8 mouse cellular contexts compared by ENCODE assay signal in the genomic region with DNA sequence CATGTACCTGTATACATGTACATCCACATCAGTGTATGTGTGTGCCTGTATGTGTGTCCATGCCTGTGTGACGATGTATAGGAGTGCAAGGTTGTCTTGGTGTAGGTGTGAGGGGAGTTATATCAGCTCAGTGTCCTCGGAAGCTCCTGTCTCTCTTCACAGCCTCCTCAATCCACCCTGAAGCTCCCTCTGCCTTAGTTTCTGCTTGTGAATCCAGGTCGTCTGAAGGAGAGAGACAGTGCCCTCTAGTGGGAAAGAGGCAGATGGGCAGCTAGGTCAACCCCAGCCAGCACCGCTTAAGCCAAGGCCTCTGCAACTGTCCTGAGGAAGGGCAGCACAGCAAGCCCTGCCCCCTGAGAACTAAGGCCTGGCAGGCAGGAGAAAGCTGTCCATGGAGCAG. TPM values are rescaled to one million over a fixed set of nuclear protein-coding genes. Genes with fewer than 3 reads are reported as not detected.
DNase-seq lines count a peak whose midpoint lies in the region; ATAC-seq lines count a peak whose summit lies in the region.

No protein-coding gene starts in this region.

- 0 out of 2 replicates have a peak, but pooled peaks cover 3% of the 10 kb centered on the region for H3K4me1 ChIP-seq in heart, embryonic 15.5 days (replicated peaks)

- peak; percentile 43 for DNase-seq in gastrocnemius, postnatal 10 days
- DNase-seq in gastrocnemius, postnatal 4 days (ENCODE audit: low spot score in 2 of 2) = no peak
- DNase-seq in NIH3T3 (ENCODE audit: low read depth) = peak; percentile 88
- peak; percentile 61 for DNase-seq in kidney, postnatal 14 days
- peak; percentile 57 for DNase-seq in right cerebral cortex, postnatal 25 days

- H3K4me3 ChIP-seq in heart, embryonic 15.5 days = no peak overlapping the region

- peaks cover 26% of the 10 kb centered on the region for H3K27me3 ChIP-seq in heart, embryonic 15.5 days

- H3K36me3 ChIP-seq in heart, embryonic 15.5 days = no peaks in the 10 kb centered on the region

- WGBS in heart, embryonic 15.5 days = 8% methylated on average over 4 of the region's 4 CpGs

- ATAC-seq in common myeloid progenitor, adult 5-6 weeks (replicated peaks; ENCODE audit: low read depth, poor library complexity, severe bottlenecking) = peak; percentile 81
- 0 out of 2 replicates have a peak, but pooled peaks have one; percentile 22 for ATAC-seq in heart, embryonic 15.5 days (replicated peaks; ENCODE audit: insufficient number of reproducible peaks, insufficient read depth, low FRiP score, low read depth)
- ATAC-seq in megakaryocyte progenitor cell, adult 5-6 weeks (replicated peaks; ENCODE audit: poor library complexity) = peak; percentile 85

- H3K9ac ChIP-seq in heart, embryonic 15.5 days = no peak overlapping the region

- H3K9me3 ChIP-seq in heart, embryonic 15.5 days (replicated peaks) = no peaks in the 10 kb centered on the region

- H3K27ac ChIP-seq in heart, embryonic 15.5 days = no peak overlapping the region

- no peak overlapping the region for H3K4me2 ChIP-seq in heart, embryonic 15.5 days

RNA-seq across cellular contexts. Expression of a gene that starts 13.2 kb away (rescaled TPM):
- 10 to 100 TPM; 15.4 to 15.9 TPM for total RNA-seq in gastrocnemius, postnatal 10 days (2021)
- total RNA-seq in gastrocnemius, postnatal 4 days (2021) = 10 to 100 TPM; 26.9 to 34.7 TPM
- 27.9 and 34.0 TPM in 2 replicates for total RNA-seq in common myeloid progenitor, adult 5-6 weeks (2017)
- 17.7 and 24.7 TPM in 2 replicates for polyA plus RNA-seq in heart, embryonic 15.5 days (2015; fragmentation: Nextera tagmentation; extraction: Ambion mirVana)
- 22.8 and 24.1 TPM in 2 replicates for total RNA-seq in megakaryocyte progenitor cell, adult 5-6 weeks (2015)
- total RNA-seq in megakaryocyte progenitor cell, adult 5-6 weeks (2017) = 11.6 and 17.3 TPM in 2 replicates

RNA-seq across cellular contexts. Expression of a gene that starts 16.6 kb away (rescaled TPM):
- total RNA-seq in gastrocnemius, postnatal 10 days (2021) = 1 to 10 TPM in 1 of 2 experiments, not detected in 1; 2.4 TPM
- total RNA-seq in gastrocnemius, postnatal 4 days (2021) = 1 to 10 TPM; 2.5 to 2.9 TPM
- not detected in 2 replicates for total RNA-seq in common myeloid progenitor, adult 5-6 weeks (2017)
- polyA plus RNA-seq in heart, embryonic 15.5 days (2015; fragmentation: Nextera tagmentation; extraction: Ambion mirVana) = not detected in 2 replicates
- total RNA-seq in megakaryocyte progenitor cell, adult 5-6 weeks (2015) = not detected in 2 replicates
- total RNA-seq in megakaryocyte progenitor cell, adult 5-6 weeks (2017) = not detected in 2 replicates

RNA-seq across cellular contexts. Expression of a gene that starts 18.5 kb away (rescaled TPM):
- 1 to 10 TPM; 1.1 to 2.1 TPM for total RNA-seq in gastrocnemius, postnatal 10 days (2021)
- total RNA-seq in gastrocnemius, postnatal 4 days (2021) = 1 to 10 TPM in 1 of 2 experiments, under 1 TPM in 1; 0.91 to 1.9 TPM
- total RNA-seq in common myeloid progenitor, adult 5-6 weeks (2017) = not detected in 2 replicates
- polyA plus RNA-seq in heart, embryonic 15.5 days (2015; fragmentation: Nextera tagmentation; extraction: Ambion mirVana) = 1.4 and 2.4 TPM in 2 replicates
- total RNA-seq in megakaryocyte progenitor cell, adult 5-6 weeks (2015) = not detected in 2 replicates
- total RNA-seq in megakaryocyte progenitor cell, adult 5-6 weeks (2017) = not detected in 2 replicates

RNA-seq across cellular contexts. Expression of a gene that starts 28.6 kb away (rescaled TPM):
- total RNA-seq in gastrocnemius, postnatal 10 days (2021) = 100 to 1,000 TPM; 358 to 467 TPM
- 100 to 1,000 TPM; 201 to 212 TPM for total RNA-seq in gastrocnemius, postnatal 4 days (2021)
- total RNA-seq in common myeloid progenitor, adult 5-6 weeks (2017) = 0.46 and 0.82 TPM in 2 replicates
- polyA plus RNA-seq in heart, embryonic 15.5 days (2015; fragmentation: Nextera tagmentation; extraction: Ambion mirVana) = 1.6 and 2.2 TPM in 2 replicates
- total RNA-seq in megakaryocyte progenitor cell, adult 5-6 weeks (2015) = 0.15 and 0.67 TPM in 2 replicates
- 1.3 TPM in 2 replicates for total RNA-seq in megakaryocyte progenitor cell, adult 5-6 weeks (2017)

RNA-seq across cellular contexts. Expression of a gene that starts 36.7 kb away (rescaled TPM):
- total RNA-seq in gastrocnemius, postnatal 10 days (2021) = 100 to 1,000 TPM; 162 to 182 TPM
- 100 to 1,000 TPM; 125 to 144 TPM for total RNA-seq in gastrocnemius, postnatal 4 days (2021)
- 31.2 and 49.0 TPM in 2 replicates for total RNA-seq in common myeloid progenitor, adult 5-6 weeks (2017)
- 185 and 187 TPM in 2 replicates for polyA plus RNA-seq in heart, embryonic 15.5 days (2015; fragmentation: Nextera tagmentation; extraction: Ambion mirVana)
- total RNA-seq in megakaryocyte progenitor cell, adult 5-6 weeks (2015) = 72.7 and 83.5 TPM in 2 replicates
- total RNA-seq in megakaryocyte progenitor cell, adult 5-6 weeks (2017) = 28.6 and 30.8 TPM in 2 replicates

Comparison
In these comparisons a context has a peak if more than half of its experiments do, and no peak if none do; other contexts are left out.
1. DNase-seq: peak in gastrocnemius, postnatal 10 days (single experiment), NIH3T3 (single experiment), kidney, postnatal 14 days (single experiment) and right cerebral cortex, postnatal 25 days (single experiment); none in gastrocnemius, postnatal 4 days (0 of 2).
2. ATAC-seq: peak in every context shown above with its lines; median percentile 85 in megakaryocyte progenitor cell, adult 5-6 weeks; 81 in common myeloid progenitor, adult 5-6 weeks; 22 in heart, embryonic 15.5 days.